Mouse (Mus musculus): Measurements from ENCODE around the gene Gm14851. TPM values are rescaled to one million over a fixed set of nuclear protein-coding genes. Genes with fewer than 3 reads are reported as not detected.
"Not testable (repeated sequence)": the region's sequence is repeated elsewhere in the genome, so short reads cannot be mapped to it uniquely, and the experiment has no call there.

The Gm14851 gene
- total RNA-seq (2015; ENCODE audit: low replicate concordance) (not detected in 2 replicates), total RNA-seq (2017; ENCODE audit: low replicate concordance) (not detected in 2 replicates)

GRCm38 (mm10) chr8:21095950-21096349, at the start of gene Gm14851:
TSS of gene Gm14851 (minus strand) at chr8:21096050.
- not testable (repeated sequence) for ATAC-seq (replicated peaks; ENCODE audit: low FRiP score, poor library complexity, severe bottlenecking)

- not testable (repeated sequence) for ATAC-seq (replicated peaks; ENCODE audit: low FRiP score, poor library complexity, severe bottlenecking)
These were observed 38.5 kb upstream of the Gm14851 start, which contains the start of gene Defa30 for GRCm38 (mm10) chr8:21134342-21134741. TSS of gene Defa30 (plus strand) at chr8:21134642.

DNA sequence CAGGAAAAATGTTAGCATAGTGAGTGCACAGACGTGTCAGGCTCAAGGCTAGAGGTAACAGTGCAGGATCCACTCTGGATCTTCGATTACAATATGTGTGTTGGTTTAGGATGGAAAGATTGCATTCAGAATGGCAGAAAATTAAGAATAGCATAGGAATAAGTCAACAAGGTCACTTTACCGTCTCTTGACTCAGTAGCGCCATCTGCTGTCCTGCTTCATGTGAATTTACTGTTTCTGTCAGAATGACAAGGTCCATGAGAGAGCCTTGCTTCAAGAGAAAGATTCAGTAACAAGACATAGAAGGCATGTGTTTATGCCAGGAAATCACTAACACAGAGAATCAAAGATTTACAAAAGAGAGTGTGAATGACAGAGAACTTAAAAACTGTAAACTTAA, 2.7 kb downstream of the Gm14851 start:
- no peak for ATAC-seq (replicated peaks; ENCODE audit: low FRiP score, poor library complexity, severe bottlenecking)

GRCm38 (mm10) chr8:21084142-21084541, 11.7 kb downstream of the Gm14851 start, which contains the start of gene Defa25:
TSS of gene Defa25 (plus strand) at chr8:21084442.
- not testable (repeated sequence) for ATAC-seq (replicated peaks; ENCODE audit: low FRiP score, poor library complexity, severe bottlenecking)

DNA sequence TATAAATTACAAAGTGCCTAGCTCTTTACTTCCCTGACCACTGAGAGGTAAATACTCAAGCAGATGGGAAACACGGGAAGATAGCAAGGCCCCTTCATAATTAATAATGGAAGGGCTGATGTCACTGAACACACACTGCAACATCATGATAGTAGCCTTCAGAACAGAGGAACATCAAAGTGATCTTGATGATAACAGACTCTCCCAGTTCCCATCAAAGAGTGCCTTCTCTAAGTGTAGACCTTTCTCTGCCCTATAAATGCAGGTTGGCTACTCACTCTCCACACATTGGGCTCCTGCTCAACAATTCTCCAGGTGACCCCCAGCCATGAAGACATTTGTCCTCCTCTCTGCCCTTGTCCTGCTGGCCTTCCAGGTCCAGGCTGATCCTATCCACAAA, 31.1 kb downstream of the Gm14851 start, which contains the start of gene Defa35:
TSS of gene Defa35 (plus strand) at position 301 of the 400 bp plus-strand sequence.
- not testable (repeated sequence) for ATAC-seq (replicated peaks; ENCODE audit: low FRiP score, poor library complexity, severe bottlenecking)

GRCm38 (mm10) chr8:21054747-21055146, 41.1 kb downstream of the Gm14851 start, which contains the start of gene Defa23:
TSS of gene Defa23 (plus strand) at chr8:21055047.
- ATAC-seq (replicated peaks; ENCODE audit: low FRiP score, poor library complexity, severe bottlenecking) = not testable (repeated sequence)

Other genes starting within 250 kb of the Gm14851 start
- gene Defb33, start 203.4 kb downstream of the Gm14851 start, total RNA-seq (2015; ENCODE audit: low replicate concordance) = not detected in 2 replicates
- gene Defb33, start 203.4 kb downstream of the Gm14851 start, total RNA-seq (2017; ENCODE audit: low replicate concordance) = not detected in 2 replicates
- gene Gm15056, start 193.4 kb downstream of the Gm14851 start, total RNA-seq (2015; ENCODE audit: low replicate concordance) = not detected in 2 replicates
- not detected in 2 replicates for gene Gm15056, start 193.4 kb downstream of the Gm14851 start, total RNA-seq (2017; ENCODE audit: low replicate concordance)
- not detected in 2 replicates for gene Gm6040, start 174.0 kb downstream of the Gm14851 start, total RNA-seq (2015; ENCODE audit: low replicate concordance)
- gene Gm6040, start 174.0 kb downstream of the Gm14851 start, total RNA-seq (2017; ENCODE audit: low replicate concordance) = not detected in 2 replicates
- gene AY761185, start 151.3 kb downstream of the Gm14851 start, total RNA-seq (2015; ENCODE audit: low replicate concordance) = not detected in 2 replicates
- gene AY761185, start 151.3 kb downstream of the Gm14851 start, total RNA-seq (2017; ENCODE audit: low replicate concordance) = not detected in 2 replicates
- not detected in 2 replicates for gene Defa21, start 70.5 kb downstream of the Gm14851 start, total RNA-seq (2015; ENCODE audit: low replicate concordance)
- not detected in 2 replicates for gene Defa21, start 70.5 kb downstream of the Gm14851 start, total RNA-seq (2017; ENCODE audit: low replicate concordance)
- not detected in 2 replicates for gene Defa23, start 41.0 kb downstream of the Gm14851 start, total RNA-seq (2015; ENCODE audit: low replicate concordance)
- not detected in 2 replicates for gene Defa23, start 41.0 kb downstream of the Gm14851 start, total RNA-seq (2017; ENCODE audit: low replicate concordance)
- gene Defa35, start 31.0 kb downstream of the Gm14851 start, total RNA-seq (2015; ENCODE audit: low replicate concordance) = not detected in 2 replicates
- gene Defa35, start 31.0 kb downstream of the Gm14851 start, total RNA-seq (2017; ENCODE audit: low replicate concordance) = not detected in 2 replicates
- not detected in 2 replicates for gene Defa25, start 11.6 kb downstream of the Gm14851 start, total RNA-seq (2015; ENCODE audit: low replicate concordance)
- gene Defa25, start 11.6 kb downstream of the Gm14851 start, total RNA-seq (2017; ENCODE audit: low replicate concordance) = not detected in 2 replicates
- not detected in 2 replicates for gene Defa30, start 38.6 kb upstream of the Gm14851 start, total RNA-seq (2015; ENCODE audit: low replicate concordance)
- gene Defa30, start 38.6 kb upstream of the Gm14851 start, total RNA-seq (2017; ENCODE audit: low replicate concordance) = not detected in 2 replicates
- gene Defa22, start 66.2 kb upstream of the Gm14851 start, total RNA-seq (2015; ENCODE audit: low replicate concordance) = not detected in 2 replicates
- not detected in 2 replicates for gene Defa22, start 66.2 kb upstream of the Gm14851 start, total RNA-seq (2017; ENCODE audit: low replicate concordance)
- not detected in 2 replicates for gene Defa31, start 95.6 kb upstream of the Gm14851 start, total RNA-seq (2015; ENCODE audit: low replicate concordance)
- not detected in 2 replicates for gene Defa31, start 95.6 kb upstream of the Gm14851 start, total RNA-seq (2017; ENCODE audit: low replicate concordance)
- gene Gm15293, start 105.5 kb upstream of the Gm14851 start, total RNA-seq (2015; ENCODE audit: low replicate concordance) = not detected in 2 replicates
- not detected in 2 replicates for gene Gm15293, start 105.5 kb upstream of the Gm14851 start, total RNA-seq (2017; ENCODE audit: low replicate concordance)
- not detected in 2 replicates for gene Gm15292, start 153.7 kb upstream of the Gm14851 start, total RNA-seq (2015; ENCODE audit: low replicate concordance)
- gene Gm15292, start 153.7 kb upstream of the Gm14851 start, total RNA-seq (2017; ENCODE audit: low replicate concordance) = not detected in 2 replicates
- not detected in 2 replicates for gene Defa27, start 219.5 kb upstream of the Gm14851 start, total RNA-seq (2015; ENCODE audit: low replicate concordance)
- not detected in 2 replicates for gene Defa27, start 219.5 kb upstream of the Gm14851 start, total RNA-seq (2017; ENCODE audit: low replicate concordance)
- not detected in 2 replicates for gene Defa29, start 231.0 kb upstream of the Gm14851 start, total RNA-seq (2015; ENCODE audit: low replicate concordance)
- gene Defa29, start 231.0 kb upstream of the Gm14851 start, total RNA-seq (2017; ENCODE audit: low replicate concordance) = not detected in 2 replicates

Data from erythroblast, adult 5-6 weeks (primary cell).